Mouse (Mus musculus): ENCODE results near the gene Gm3625.
"Not testable (repeated sequence)": the region's sequence is repeated elsewhere in the genome, so short reads cannot be mapped to it uniquely, and the experiment has no call there.

The Gm3625 gene

DNA sequence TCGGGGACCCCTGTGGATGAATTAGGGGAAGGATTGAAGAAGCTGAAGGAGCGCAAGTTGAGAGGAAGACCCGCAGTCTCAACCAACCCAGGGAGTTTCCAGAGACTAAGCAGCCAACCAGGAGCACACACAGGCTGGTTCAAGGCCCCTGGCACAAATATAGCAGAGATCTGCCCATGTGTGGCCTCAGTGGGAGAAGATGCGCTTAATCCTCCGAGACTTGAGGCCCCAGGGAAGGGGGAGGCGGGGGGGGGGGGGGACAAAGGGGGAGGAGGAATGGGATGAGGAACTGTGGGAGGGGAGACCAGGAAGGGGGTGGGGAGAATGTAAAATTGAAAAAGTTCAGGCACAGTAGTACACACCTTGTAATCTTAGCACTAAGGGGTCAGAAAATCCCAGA lies 37.3 kb downstream of the Gm3625 start:
- DNase-seq (ENCODE audit: low spot score in 2 of 2), result no peak

DNA sequence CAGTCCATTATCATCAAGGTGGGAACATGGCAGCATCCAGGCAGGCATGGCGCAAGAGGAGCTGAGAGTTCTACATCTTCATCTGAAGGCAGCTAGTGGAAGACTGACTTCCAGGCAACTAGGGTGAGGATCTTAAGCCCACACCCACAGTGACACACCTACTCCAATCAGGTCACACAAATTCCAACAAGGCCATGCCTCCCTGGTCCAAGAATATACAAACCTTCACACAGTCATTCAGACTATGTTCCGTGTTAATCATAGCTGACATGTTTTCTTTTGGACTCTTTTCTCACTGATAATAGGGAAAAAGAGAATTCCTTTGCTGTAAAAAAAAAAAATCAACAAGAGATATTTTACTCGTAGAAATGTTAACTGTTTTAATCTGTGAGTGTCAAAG lies 39.0 kb downstream of the Gm3625 start:
- not testable (repeated sequence) for DNase-seq (ENCODE audit: low spot score in 2 of 2)

DNA sequence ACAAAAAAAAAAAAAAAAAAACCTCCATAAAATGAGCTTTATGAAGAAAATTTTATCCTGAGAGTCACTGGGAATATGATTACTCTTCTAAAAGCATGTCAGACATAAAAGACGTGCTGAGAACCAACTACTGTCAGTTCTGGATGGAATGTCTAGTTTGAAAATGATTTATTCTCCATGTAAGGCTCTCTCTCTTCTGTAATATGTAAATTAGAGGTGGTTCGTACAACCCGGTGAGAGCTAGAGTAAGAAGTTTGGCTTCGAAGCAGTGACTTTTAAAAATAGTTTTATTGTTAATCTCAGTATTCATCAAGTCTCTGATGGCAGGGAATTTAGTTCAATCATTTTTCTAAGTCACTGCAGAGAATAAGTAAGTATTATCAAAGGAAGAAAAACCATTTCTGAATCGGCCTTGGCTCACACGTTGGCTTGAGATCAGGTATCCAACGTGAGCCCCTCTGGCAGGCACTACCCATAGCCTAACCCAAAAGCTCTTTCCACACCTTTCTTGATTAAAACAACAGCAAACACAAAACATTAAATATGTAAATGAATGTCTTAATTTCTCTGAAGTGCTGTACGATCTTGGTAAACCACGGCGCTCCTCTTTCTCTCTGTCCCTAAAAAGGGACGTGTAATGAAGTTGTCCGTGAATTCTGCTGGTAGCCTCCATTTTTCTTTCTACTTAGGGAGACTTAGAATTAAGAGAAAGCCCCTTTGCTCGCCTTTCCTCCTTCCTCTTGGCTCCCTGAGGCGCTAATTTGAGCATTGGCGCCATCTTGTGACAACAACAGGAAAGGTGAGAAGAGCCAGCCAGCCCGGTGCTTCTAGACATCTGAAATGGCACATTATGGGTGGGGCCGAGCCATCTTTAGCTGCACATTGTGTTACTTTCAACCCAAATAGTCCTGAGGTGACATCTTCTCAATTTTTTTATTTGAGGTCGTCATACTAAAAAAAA lies 44.4 kb downstream of the Gm3625 start:
- peak; percentile 65 to 74 for DNase-seq (ENCODE audit: low spot score in 2 of 2)

DNA sequence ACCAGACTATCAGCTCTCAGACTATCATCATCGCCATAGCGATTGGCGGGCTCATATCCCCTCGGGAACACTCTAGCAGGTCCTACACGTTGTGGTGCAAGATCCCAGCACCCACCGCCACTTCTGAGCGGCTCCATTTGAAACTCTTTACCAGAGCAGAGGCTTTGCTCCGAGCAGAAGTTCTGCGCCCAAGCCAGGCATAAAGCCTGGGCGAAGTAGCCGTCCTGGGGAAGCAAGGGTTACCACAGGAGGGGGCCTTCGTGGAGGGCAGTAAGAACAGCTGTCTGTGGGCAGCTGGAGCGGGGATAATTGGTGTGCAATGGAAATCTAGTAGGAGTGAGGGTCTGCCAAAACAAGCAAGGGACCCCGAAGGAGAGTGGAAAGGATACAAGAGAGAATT lies 45.2 kb downstream of the Gm3625 start:
- no peak for DNase-seq (ENCODE audit: low spot score in 2 of 2)

DNA sequence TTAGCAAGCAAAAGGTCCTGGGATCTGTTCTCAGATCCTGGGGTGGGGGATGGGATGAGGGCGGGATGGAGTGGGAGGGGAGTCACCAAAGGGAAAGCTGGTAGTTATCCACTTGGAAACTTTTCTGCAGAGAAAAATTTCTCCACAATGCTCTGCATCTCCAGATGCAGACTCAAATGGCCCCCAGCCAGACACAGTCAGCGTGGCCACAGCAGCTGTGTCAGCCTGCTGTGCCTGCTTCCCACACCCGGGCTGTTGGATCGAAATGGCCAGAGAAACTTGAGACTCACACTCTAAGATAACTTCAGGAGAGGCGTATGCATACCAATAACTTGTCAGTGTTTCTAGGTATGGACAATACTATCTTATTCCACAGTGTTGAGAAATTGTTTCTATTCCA lies 46.2 kb downstream of the Gm3625 start:
- no peak for DNase-seq (ENCODE audit: low spot score in 2 of 2)

DNA sequence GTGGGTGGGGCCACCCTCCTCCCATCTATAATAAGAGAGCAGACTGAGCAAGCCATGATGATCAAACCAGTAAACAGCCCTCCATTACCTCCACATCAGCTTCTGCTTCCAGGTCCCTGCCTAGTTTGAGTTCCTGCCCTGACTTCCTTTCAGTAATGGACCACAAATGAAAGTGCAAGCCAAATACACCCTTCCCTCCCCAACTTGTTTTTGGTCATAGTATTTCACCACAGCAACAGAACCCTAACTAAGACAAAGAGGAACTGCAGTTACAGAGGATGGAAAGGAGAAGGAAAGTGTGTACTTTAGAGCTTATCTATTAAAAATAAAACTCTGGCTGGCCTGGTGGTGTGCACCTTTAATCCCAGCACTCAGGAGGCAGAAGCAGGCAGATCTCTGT lies 47.3 kb downstream of the Gm3625 start:
- DNase-seq (ENCODE audit: low spot score in 2 of 2), result no peak

DNA sequence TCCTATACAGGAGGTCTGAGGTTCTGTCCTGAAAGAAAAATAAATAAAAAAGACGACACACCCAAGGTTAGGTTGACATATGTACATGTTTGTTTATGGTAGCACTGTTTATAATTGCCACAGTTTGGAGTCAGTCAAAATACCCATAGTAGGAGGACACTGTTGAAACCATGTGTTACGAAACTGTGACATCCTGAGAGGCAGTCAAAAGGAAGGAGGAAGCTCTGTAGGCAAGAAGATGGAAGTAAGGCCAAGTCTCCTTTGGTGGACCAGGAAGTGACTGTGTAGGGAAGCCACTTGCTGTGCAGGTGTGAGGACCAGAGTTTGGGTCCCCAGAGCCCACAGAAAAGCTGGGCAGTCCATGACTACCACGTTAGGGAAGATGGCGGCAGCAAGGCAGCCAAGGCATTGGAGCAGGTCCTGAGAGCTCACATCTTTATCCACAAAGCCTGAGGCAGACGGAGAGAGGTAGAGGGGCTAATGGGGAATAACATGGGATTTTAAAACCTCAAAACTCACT lies 48.3 kb downstream of the Gm3625 start:
- no peak for DNase-seq (ENCODE audit: low spot score in 2 of 2)
